Mouse (Mus musculus) limb, embryonic 12.5 days (tissue): ENCODE measurements around the gene Pnrc1. TPM values are rescaled to one million over a fixed set of nuclear protein-coding genes. Genes with fewer than 3 reads are reported as not detected.
A peak's percentile ranks its signal among the peaks of the same experiment; 100 is the strongest.

Experiments
- ATAC-seq: fragments of 200-750 bp; cut with Nextera tagmentation; 2 replicates; pipeline ENCODE4 v1.8.0; 2017; ENCODE audit warnings: low read depth, moderate TSS enrichment; ENCODE audit not compliant: insufficient number of reproducible peaks, insufficient read depth, low FRiP score, low TSS enrichment
- H3K27ac ChIP-seq: fragments of 300-500 bp; sonication (generic); 2 replicates; pipeline ENCODE4 v1.5.1; 2016; ENCODE audit warnings: mild to moderate bottlenecking, moderate library complexity
- H3K27me3 ChIP-seq: fragments of 300-500 bp; sonication (generic); 2 replicates; pipeline ENCODE4 v1.6.1; 2016; ENCODE audit warnings: mild to moderate bottlenecking, moderate library complexity
- H3K36me3 ChIP-seq: fragments of 300-500 bp; sonication (generic); 2 replicates; pipeline ENCODE4 v1.6.1; 2016; ENCODE audit warnings: mild to moderate bottlenecking, moderate library complexity
- H3K4me1 ChIP-seq: fragments of 300-500 bp; sonication (generic); replicated peaks from 2 replicates; pipeline ENCODE4 v1.6.1; 2016
- H3K4me2 ChIP-seq: fragments of 300-500 bp; sonication (generic); 2 replicates; pipeline ENCODE4 v1.6.1; 2016; ENCODE audit warnings: mild to moderate bottlenecking, moderate library complexity
- H3K4me3 ChIP-seq: fragments of 300-500 bp; sonication (generic); replicated peaks from 2 replicates; pipeline ENCODE4 v1.5.1; 2016; ENCODE audit warnings: mild to moderate bottlenecking
- H3K9ac ChIP-seq: fragments of 300-500 bp; sonication (generic); replicated peaks from 2 replicates; pipeline ENCODE4 v1.6.1; 2016; ENCODE audit warnings: mild to moderate bottlenecking, moderate library complexity
- H3K9me3 ChIP-seq: fragments of 300-500 bp; sonication (generic); 2 replicates; pipeline ENCODE4 v1.6.1; 2016; ENCODE audit warnings: mild to moderate bottlenecking, moderate library complexity
- WGBS: fragments of 180-500 bp; shearing (Covaris S2); methylation state at CpG from one replicate; pipeline ENCODE4 v1.1.7; 2016; 5-methylcytosine and 5-hydroxymethylcytosine counted together
- polyA plus RNA-seq: library from polyadenylated mRNA; unstranded; fragments of >200 nt; fragmentation: Nextera tagmentation; extraction: Ambion mirVana; gene quantifications from 2 replicates; pipeline ENCODE4 v1.2.1, GENCODE M21; 2016

The Pnrc1 gene
- polyA plus RNA-seq, 1 experiment from 2014 or later, result 128 TPM

DNA sequence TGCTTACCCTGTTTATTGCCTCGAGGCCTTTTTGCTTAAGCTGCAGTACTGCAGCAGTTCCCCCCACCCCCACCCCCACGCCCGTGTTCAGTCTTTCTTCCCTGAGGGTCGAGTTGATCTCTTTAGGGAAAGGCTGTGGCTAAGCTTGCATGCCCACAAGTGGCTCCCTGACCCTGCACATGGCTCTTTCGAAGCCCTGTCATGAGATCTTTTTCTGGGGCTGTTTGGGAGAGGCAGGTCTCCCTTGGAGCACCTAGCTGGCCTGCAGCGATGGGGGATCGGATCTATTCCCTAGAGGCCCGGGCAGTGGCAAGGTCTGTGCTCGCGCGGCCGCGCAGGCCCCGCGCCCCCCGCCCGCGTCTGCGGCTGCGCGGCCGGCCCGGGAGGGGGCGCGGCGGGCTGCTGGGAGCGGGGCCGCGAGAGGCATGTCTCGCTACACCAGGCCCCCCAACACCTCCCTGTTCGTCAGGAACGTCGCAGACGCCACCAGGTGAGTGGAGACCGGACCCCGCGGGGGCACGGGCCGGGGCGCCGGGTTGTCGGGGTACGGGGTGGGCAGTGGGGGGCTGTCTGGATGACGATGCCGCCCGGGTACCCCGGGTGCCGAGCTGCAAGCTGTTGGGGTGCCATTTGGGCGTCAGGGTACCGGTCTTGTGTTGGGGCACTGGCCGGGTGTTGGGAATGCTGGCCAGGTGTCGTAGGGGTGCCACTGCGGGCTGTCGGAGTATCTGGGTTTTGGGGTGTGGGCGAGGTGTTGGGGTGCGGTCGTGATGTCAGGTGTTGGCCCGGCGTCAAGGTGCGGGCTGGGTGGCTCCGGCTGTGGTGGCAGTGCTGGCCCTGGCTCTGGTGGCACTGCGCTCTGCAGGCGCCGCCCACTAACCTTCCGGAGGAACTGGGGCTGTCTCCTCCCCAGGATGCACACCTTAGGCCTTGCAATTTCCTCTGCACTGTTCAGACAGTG, 80.8 kb downstream of the Pnrc1 start, which contains the start of gene Srsf12:
Gene Srsf12 (plus strand): TSS at position 111 of the 961 bp plus-strand sequence.
- Histone ChIP-seq H3K36me3 (no peaks in the 10 kb centered on the region), H3K27me3 (no peaks in the 10 kb centered on the region), H3K4me3 (peak within 1 kb of the TSS; percentile 70), H3K9me3 (no peaks in the 10 kb centered on the region; the same call in 1 of the 2 replicates), H3K4me2 (peak within 1 kb of the TSS; percentile 96), H3K9ac (peak within 1 kb of the TSS; percentile 80), H3K27ac (peak within 1 kb of the TSS; percentile 69), H3K4me1 (no peaks in the 10 kb centered on the region; the same call in 1 of the 2 replicates)
- WGBS, result 4% methylated on average over 57 of the region's 65 CpGs
- ATAC-seq, result peak; percentile 73

DNA sequence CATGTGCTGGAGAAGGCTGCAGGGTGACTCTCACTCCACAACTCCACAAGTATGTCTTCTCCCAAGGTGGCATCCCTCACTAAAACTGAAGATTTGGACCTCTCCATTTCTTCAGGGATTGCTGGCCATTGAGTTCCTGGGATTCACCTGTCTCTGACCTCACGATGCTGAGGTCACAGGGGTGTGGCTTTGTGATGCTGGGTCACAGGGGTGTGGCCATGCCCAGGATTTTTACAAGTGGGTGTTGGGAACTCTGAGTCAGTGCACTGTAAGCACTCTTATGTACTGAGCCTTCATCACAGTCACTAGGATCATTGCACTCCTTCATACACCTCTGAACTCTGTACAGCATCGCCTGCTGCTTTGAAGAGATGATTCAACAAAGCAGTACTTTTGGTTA, 82.4 kb downstream of the Pnrc1 start:
- Histone ChIP-seq H3K4me2 (no peak overlapping the region), H3K4me1 (no peaks in the 10 kb centered on the region; the same call in 1 of the 2 replicates), H3K4me3 (no peak overlapping the region), H3K9me3 (no peaks in the 10 kb centered on the region; the same call in 1 of the 2 replicates), H3K36me3 (no peaks in the 10 kb centered on the region), H3K27me3 (no peaks in the 10 kb centered on the region), H3K9ac (no peak overlapping the region), H3K27ac (no peak overlapping the region)
- ATAC-seq, result no peak
- WGBS, result 70% methylated on average over 2 of the region's 2 CpGs

GRCm38 (mm10) chr4:33204682-33205081, 85.3 kb downstream of the Pnrc1 start:
- Histone ChIP-seq H3K4me2 (no peak overlapping the region), H3K36me3 (no peaks in the 10 kb centered on the region), H3K4me1 (no peaks in the 10 kb centered on the region; the same call in 1 of the 2 replicates), H3K4me3 (no peak overlapping the region), H3K27ac (no peak overlapping the region), H3K27me3 (no peaks in the 10 kb centered on the region), H3K9ac (no peak overlapping the region), H3K9me3 (no peaks in the 10 kb centered on the region)
- ATAC-seq, result no peak
- 3% methylated on average over 4 of the region's 4 CpGs for WGBS

- no peak overlapping the region for H3K9ac ChIP-seq
- H3K27me3 ChIP-seq, result no peaks in the 10 kb centered on the region
- no peaks in the 10 kb centered on the region; the same call in 1 of the 2 replicates for H3K9me3 ChIP-seq
- no peaks in the 10 kb centered on the region for H3K36me3 ChIP-seq
- no peaks in the 10 kb centered on the region for H3K4me1 ChIP-seq
- no peak overlapping the region for H3K27ac ChIP-seq
- 30% methylated on average over 2 of the region's 2 CpGs for WGBS
- ATAC-seq, result no peak
- H3K4me3 ChIP-seq, result no peak overlapping the region
- no peak overlapping the region for H3K4me2 ChIP-seq
Observed at GRCm38 (mm10) chr4:33198117-33198516, 91.8 kb downstream of the Pnrc1 start.

Other genes with a start within 250 kb of the Pnrc1 start
- 0.30 and 0.32 TPM in 2 replicates for gene Gabrr2, start 227.2 kb downstream of the Pnrc1 start, polyA plus RNA-seq
- 0.20 TPM in 1 of 2 replicates, not detected in the other for gene Gabrr1, start 157.6 kb downstream of the Pnrc1 start, polyA plus RNA-seq
- gene Pm20d2, start 100.4 kb downstream of the Pnrc1 start, polyA plus RNA-seq, result 1.5 and 1.6 TPM in 2 replicates
- 14.6 and 16.9 TPM in 2 replicates for gene Srsf12, start 81.2 kb downstream of the Pnrc1 start, polyA plus RNA-seq
- 33.1 and 38.6 TPM in 2 replicates for gene Rngtt, start 20.1 kb upstream of the Pnrc1 start, polyA plus RNA-seq